Mouse (Mus musculus): ENCODE measurements around the gene Trmt13. TPM values are rescaled to one million over a fixed set of nuclear protein-coding genes. Genes with fewer than 3 reads are reported as not detected.

The Trmt13 gene
- polyA plus RNA-seq, 1 experiment from 2014 or later = 13.1 TPM

Other genes starting within 250 kb of the Trmt13 start
- 4.2 and 5.1 TPM in 2 replicates for gene Cdc14a, start 190.6 kb downstream of the Trmt13 start, polyA plus RNA-seq (2016; fragmentation: Nextera tagmentation; extraction: Ambion mirVana)
- 46.5 and 47.7 TPM in 2 replicates for gene Rtca, start 106.4 kb downstream of the Trmt13 start, polyA plus RNA-seq (2016; fragmentation: Nextera tagmentation; extraction: Ambion mirVana)
- gene Dbt, start 101.5 kb downstream of the Trmt13 start, polyA plus RNA-seq (2016; fragmentation: Nextera tagmentation; extraction: Ambion mirVana) = 11.1 and 11.5 TPM in 2 replicates
- gene Lrrc39, start 51.6 kb downstream of the Trmt13 start, polyA plus RNA-seq (2016; fragmentation: Nextera tagmentation; extraction: Ambion mirVana) = 2.6 and 3.8 TPM in 2 replicates
- gene Sass6, start 19.6 kb downstream of the Trmt13 start, polyA plus RNA-seq (2016; fragmentation: Nextera tagmentation; extraction: Ambion mirVana) = 26.3 and 28.2 TPM in 2 replicates
- gene Mfsd14a, start 48.1 kb upstream of the Trmt13 start, polyA plus RNA-seq (2016; fragmentation: Nextera tagmentation; extraction: Ambion mirVana) = 49.6 and 53.1 TPM in 2 replicates
- gene Gm43191, start 66.7 kb upstream of the Trmt13 start, polyA plus RNA-seq (2016; fragmentation: Nextera tagmentation; extraction: Ambion mirVana) = not detected in 2 replicates
- 12.0 and 13.8 TPM in 2 replicates for gene Slc35a3, start 98.2 kb upstream of the Trmt13 start, polyA plus RNA-seq (2016; fragmentation: Nextera tagmentation; extraction: Ambion mirVana)
- gene Agl, start 193.6 kb upstream of the Trmt13 start, polyA plus RNA-seq (2016; fragmentation: Nextera tagmentation; extraction: Ambion mirVana) = 7.1 and 7.4 TPM in 2 replicates
- 46.0 and 48.3 TPM in 2 replicates for gene Frrs1, start 244.9 kb upstream of the Trmt13 start, polyA plus RNA-seq (2016; fragmentation: Nextera tagmentation; extraction: Ambion mirVana)